Mouse (Mus musculus) midbrain, embryonic 15.5 days (tissue): ENCODE results near the gene Gjb3. TPM values are rescaled to one million over a fixed set of nuclear protein-coding genes. Genes with fewer than 3 reads are reported as not detected.

ENCODE experiments used
- ATAC-seq: fragments of 200-750 bp; cut with Nextera tagmentation; replicated peaks from 2 replicates; pipeline ENCODE4 v1.8.0; 2017; ENCODE audit warnings: moderate TSS enrichment
- H3K27ac ChIP-seq: fragments of 300-500 bp; sonication (generic); 2 replicates; pipeline ENCODE4 v1.5.1; 2015; ENCODE audit warnings: mild to moderate bottlenecking, inconsistent platforms
- H3K27me3 ChIP-seq: fragments of 300-500 bp; sonication (generic); replicated peaks from 2 replicates; pipeline ENCODE4 v1.6.1; 2015; ENCODE audit warnings: inconsistent platforms
- H3K36me3 ChIP-seq: fragments of 300-500 bp; sonication (generic); replicated peaks from 2 replicates; pipeline ENCODE4 v1.6.1; 2015; ENCODE audit warnings: inconsistent platforms
- H3K4me1 ChIP-seq: fragments of 300-500 bp; sonication (generic); 2 replicates; pipeline ENCODE4 v1.6.1; 2015; ENCODE audit warnings: inconsistent platforms
- H3K4me2 ChIP-seq: fragments of 300-500 bp; sonication (generic); 2 replicates; pipeline ENCODE4 v1.6.1; 2015; ENCODE audit warnings: inconsistent platforms, mild to moderate bottlenecking, moderate library complexity
- H3K4me3 ChIP-seq: fragments of 300-500 bp; sonication (generic); 2 replicates; pipeline ENCODE4 v1.5.1; 2015; ENCODE audit warnings: mild to moderate bottlenecking, inconsistent platforms
- H3K9ac ChIP-seq: fragments of 300-500 bp; sonication (generic); 2 replicates; pipeline ENCODE4 v1.6.1; 2015; ENCODE audit warnings: mild to moderate bottlenecking, inconsistent platforms
- H3K9me3 ChIP-seq: fragments of 300-500 bp; sonication (generic); 2 replicates; pipeline ENCODE4 v1.6.1; 2016; ENCODE audit warnings: inconsistent platforms
- WGBS: fragments of 180-500 bp; shearing (Covaris S2); methylation state at CpG from one replicate; pipeline ENCODE4 v1.1.7; 2015; ENCODE audit warnings: mixed read lengths; 5-methylcytosine and 5-hydroxymethylcytosine counted together
- polyA plus RNA-seq: library from polyadenylated mRNA; unstranded; fragments of >200 nt; fragmentation: Nextera tagmentation; extraction: Ambion mirVana; gene quantifications from 2 replicates; pipeline ENCODE4 v1.2.1, GENCODE M21; 2015

Gjb3 gene
- polyA plus RNA-seq, 1 experiment from 2014 or later: not detected

DNA sequence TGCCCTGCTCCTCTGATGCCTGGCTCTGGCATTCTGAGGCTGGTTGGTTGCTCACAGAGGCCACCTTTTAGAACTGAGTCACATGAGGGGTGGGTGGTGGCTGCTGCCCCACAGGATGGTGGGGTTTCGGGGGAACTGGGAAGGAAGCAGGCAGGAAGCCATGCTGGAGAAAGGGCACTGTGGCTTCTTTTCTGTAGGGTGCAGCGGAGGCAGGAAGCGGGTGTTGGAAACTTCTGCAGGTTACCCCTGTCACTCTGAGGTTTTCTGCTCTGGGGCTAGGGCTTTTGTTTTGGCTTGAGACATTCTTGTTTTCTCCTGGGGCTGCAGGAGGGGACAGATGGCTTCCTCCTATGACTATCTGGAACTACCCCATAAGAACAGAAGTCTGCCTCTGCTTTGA lies 31.9 kb upstream of the Gjb3 start:
- H3K27ac ChIP-seq: no peak overlapping the region
- peaks cover 11% of the 10 kb centered on the region for H3K4me1 ChIP-seq
- 86% methylated on average over 3 of the region's 3 CpGs for WGBS
- no peaks in the 10 kb centered on the region for H3K36me3 ChIP-seq
- H3K4me2 ChIP-seq: no peak overlapping the region
- ATAC-seq: no peak
- no peak overlapping the region for H3K4me3 ChIP-seq
- 0 out of 2 replicates have a peak, but pooled peaks cover 3% of the 10 kb centered on the region for H3K27me3 ChIP-seq
- no peak overlapping the region for H3K9ac ChIP-seq
- H3K9me3 ChIP-seq: no peaks in the 10 kb centered on the region

DNA sequence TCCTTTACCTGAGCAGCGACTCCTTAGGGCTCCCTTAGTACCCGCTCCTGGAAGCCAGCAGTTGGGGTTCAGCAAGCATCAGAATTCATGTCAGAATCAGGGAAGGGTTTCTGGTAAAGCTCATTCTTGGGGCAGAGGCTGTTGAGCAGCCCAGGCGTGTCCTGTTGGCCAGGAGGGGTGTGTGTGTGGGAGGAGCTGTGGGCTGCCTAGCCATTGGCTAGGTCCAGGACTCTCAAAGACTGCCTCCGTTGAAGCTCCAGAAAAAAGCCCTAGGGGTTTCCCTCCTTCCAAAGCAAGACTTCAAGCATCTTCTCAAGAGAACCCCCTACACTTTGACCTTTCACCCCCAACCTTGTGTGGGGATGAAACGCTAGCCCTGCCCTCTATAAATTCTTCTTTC lies 27.4 kb upstream of the Gjb3 start, which contains the start of gene Gjb5:
Gjb5 (minus strand) TSS at position 164 of the 400 bp plus-strand sequence.
- Histone ChIP-seq H3K36me3 (no peaks in the 10 kb centered on the region), H3K4me2 (no peak within 1 kb of the TSS), H3K27ac (no peak within 1 kb of the TSS), H3K9me3 (no peaks in the 10 kb centered on the region), H3K9ac (no peak within 1 kb of the TSS), H3K27me3 (0 out of 2 replicates have a peak, but pooled peaks cover 3% of the 10 kb centered on the region), H3K4me3 (no peak within 1 kb of the TSS), H3K4me1 (peaks cover 5% of the 10 kb centered on the region)
- no peak for ATAC-seq
- 27% methylated on average over 5 of the region's 5 CpGs for WGBS

DNA sequence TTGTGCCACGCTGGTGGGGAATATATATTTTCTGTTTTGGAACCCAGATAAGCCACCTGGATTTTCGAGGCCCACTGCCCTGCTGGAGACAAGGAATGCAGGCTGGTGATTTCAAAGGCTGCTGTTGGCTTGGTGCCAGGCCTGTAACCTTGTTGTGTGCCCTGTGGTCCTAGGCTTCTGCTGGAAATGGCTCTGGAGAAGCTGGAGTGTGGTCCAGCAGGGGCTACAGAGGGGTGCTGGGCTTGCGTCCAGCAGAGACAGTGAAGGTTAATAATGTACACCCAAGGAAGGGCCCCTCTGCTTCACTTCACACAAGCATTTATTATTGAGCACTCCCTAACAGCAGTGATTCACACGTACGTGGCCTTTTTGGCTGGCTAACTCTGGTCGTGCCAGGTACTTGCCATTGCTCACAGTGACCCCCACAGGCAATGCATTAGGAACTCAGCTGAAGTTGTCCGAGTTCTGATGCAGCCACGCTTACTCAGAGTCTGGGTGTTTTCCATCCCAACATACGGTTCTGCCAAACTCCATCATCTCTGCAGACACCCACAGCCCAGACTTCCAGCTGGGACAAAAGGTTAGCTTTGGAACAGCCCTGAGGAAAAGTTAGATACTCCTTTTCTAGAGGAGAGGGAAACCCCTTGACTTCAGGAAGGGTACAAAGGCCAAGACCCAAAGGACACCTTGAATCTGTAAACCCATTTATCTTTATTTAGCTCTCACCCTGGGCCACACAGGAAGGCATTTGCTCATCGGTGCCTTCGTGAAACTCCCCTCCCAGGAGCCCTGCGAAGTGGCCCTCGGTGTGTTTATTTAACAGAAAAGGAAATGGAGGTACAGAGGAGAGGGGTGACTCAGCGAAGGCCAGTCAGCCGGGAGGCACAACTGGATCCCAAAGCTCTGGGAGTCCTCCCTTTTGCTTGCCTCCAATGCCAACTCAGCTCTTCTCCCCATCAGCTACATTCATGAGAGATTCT lies 24.2 kb upstream of the Gjb3 start:
- H3K4me1 ChIP-seq: peaks cover 5% of the 10 kb centered on the region
- no peak for ATAC-seq
- H3K36me3 ChIP-seq: no peaks in the 10 kb centered on the region
- H3K27ac ChIP-seq: no peak overlapping the region
- no peak overlapping the region for H3K9ac ChIP-seq
- H3K9me3 ChIP-seq: no peaks in the 10 kb centered on the region
- H3K27me3 ChIP-seq: 0 out of 2 replicates have a peak, but pooled peaks cover 3% of the 10 kb centered on the region
- WGBS: 72% methylated on average over 15 of the region's 15 CpGs
- H3K4me3 ChIP-seq: no peak overlapping the region
- H3K4me2 ChIP-seq: no peak overlapping the region

DNA sequence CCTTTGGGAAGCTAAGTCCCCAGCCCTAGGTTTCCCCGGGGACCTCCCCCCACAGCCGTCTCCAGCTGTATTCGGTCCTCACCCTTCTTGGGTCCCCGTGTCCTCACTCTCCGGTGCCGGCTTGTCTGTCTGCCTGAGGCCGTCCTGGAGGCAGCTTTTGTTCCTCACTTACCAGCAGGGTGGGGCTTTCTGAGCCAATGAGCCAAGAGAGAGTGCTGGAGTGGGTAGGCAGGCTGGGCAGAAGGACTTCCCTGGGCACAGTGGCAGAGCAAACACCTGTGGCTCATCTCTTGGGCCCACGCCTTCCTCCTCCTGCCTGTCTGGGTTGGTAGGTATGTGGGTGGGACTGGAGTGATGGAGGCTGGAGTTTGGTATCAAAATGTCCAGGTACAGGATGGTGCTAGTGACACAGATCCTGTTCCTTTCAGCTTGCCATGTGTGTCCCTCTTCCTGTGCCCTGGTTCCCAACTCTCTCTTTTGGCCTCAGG lies 23.4 kb upstream of the Gjb3 start, which contains the start of gene Gjb4:
Gjb4 (minus strand) TSS at position 131 of the 488 bp plus-strand sequence.
- no peak for ATAC-seq
- no peak within 1 kb of the TSS for H3K4me3 ChIP-seq
- H3K9me3 ChIP-seq: no peaks in the 10 kb centered on the region
- H3K27me3 ChIP-seq: 0 out of 2 replicates have a peak, but pooled peaks cover 3% of the 10 kb centered on the region
- peaks cover 5% of the 10 kb centered on the region for H3K4me1 ChIP-seq
- H3K36me3 ChIP-seq: no peaks in the 10 kb centered on the region
- H3K4me2 ChIP-seq: no peak within 1 kb of the TSS
- 32% methylated on average over 8 of the region's 8 CpGs for WGBS
- H3K27ac ChIP-seq: no peak within 1 kb of the TSS
- H3K9ac ChIP-seq: no peak within 1 kb of the TSS

DNA sequence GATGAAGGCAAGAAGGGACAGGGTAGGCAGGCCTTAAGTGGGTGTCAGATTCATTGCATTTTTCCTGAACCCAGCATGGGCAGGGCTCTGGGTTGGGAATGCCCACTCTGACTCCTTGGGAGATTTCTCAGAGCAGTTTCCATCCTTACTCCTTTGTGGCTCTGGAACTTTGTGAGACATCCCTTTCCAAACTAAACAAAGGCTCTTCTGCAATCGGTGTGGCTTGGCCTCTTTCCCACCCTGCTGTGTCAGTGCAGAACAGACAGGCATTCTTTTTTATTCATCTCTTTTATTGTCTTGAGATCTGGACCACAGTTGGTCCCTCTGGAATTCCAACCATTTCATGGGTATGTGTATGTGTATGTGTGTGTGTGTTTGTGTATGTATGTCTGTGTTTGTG lies 21.9 kb upstream of the Gjb3 start:
- 0% methylated on average over 1 of the region's 1 CpGs for WGBS

DNA sequence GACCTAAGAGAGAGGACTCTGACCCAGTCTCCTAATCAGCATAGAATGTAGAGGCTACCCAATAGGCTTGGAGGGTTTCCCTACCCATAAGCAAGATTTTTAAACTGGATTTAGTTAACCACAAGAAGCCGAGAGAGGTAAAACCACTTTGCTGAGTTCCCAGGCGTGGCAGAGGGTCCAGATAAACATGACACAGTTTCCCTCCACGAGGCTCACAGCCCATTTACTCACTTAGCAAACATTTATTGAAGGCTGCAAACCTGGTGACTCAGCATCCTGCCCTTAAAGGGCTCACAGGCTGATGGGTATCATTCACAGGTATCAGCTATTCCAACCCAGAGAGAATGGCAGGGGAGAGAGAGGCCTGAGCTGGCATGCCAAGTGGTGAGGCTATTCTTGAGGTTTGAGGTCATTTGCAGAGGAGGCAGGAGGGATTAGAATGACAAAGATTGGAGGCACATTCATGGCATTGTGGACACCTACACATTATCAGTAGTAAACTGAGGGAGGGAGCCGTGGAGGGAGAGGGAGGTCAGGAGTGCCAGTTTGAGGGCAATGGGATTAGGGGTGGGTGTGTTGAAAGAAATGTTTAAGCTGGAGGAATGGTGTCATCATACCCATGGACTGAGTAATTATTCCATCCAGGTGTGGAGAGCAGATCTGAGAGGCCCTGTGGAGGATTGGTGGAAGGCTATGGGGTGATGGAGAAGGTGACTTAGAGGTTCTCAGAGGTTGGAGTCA lies 19.1 kb upstream of the Gjb3 start:
- 66% methylated on average over 4 of the region's 4 CpGs for WGBS

More for the DNA sequence above, 21.9 kb upstream of the Gjb3 start:
- Histone ChIP-seq H3K36me3 (no peaks in the 10 kb centered on the region), H3K4me1 (peaks cover 5% of the 10 kb centered on the region; the same call in 1 of the 2 replicates), H3K27ac (no peak overlapping the region), H3K9ac (no peak overlapping the region), H3K27me3 (no peaks in the 10 kb centered on the region), H3K4me2 (no peak overlapping the region), H3K9me3 (no peaks in the 10 kb centered on the region), H3K4me3 (no peak overlapping the region)
- no peak for ATAC-seq

DNA sequence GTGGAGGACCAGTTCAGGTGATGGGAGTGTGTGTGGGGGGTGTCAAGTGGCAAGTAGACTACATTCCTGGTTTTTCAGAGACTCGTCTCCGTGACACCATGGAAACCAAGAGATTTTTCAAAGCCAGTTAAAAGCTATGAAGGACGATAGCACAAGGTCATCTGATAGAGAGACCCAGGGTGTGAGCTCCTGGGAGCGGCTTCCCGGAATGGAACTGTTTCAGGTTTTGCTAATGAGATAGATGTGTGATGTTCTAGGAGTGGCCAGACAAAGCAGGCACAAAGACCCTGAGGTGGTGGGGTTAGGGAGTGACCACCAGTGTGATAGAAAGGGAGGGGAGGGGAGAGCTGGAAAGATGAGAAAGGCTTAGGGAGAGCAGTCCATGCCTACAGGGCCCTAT lies 14.4 kb upstream of the Gjb3 start:
- H3K4me1 ChIP-seq: no peaks in the 10 kb centered on the region

More for the DNA sequence above, 19.1 kb upstream of the Gjb3 start:
- Histone ChIP-seq H3K4me3 (no peak overlapping the region), H3K4me2 (no peak overlapping the region), H3K4me1 (peaks cover 5% of the 10 kb centered on the region; the same call in 1 of the 2 replicates), H3K9me3 (no peaks in the 10 kb centered on the region), H3K27ac (no peak overlapping the region), H3K9ac (no peak overlapping the region), H3K36me3 (no peaks in the 10 kb centered on the region), H3K27me3 (no peaks in the 10 kb centered on the region)
- ATAC-seq: no peak

DNA sequence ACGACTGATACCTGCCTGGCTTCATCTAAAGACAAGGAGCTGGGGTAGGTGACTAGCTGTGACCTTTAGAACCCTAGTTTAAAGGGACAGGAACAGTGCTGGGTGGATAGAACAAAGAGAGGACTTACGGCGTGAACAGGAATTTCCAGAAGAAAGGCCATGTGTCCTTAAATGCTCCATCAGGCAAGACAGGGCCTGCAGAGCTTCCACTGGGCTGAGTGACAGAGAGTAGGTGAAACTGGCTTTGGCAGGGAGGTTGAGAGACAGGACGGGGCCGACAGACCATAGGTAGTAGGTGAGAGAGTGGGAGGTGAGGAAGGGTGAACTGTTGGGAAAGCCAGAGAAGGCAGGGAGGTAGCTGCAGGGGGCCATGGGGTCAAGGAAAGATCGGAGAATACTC lies 10.7 kb upstream of the Gjb3 start:
- Histone ChIP-seq H3K36me3 (no peaks in the 10 kb centered on the region), H3K27me3 (no peaks in the 10 kb centered on the region), H3K4me1 (no peaks in the 10 kb centered on the region), H3K27ac (no peak overlapping the region), H3K9ac (no peak overlapping the region), H3K9me3 (no peaks in the 10 kb centered on the region), H3K4me3 (no peak overlapping the region), H3K4me2 (no peak overlapping the region)
- ATAC-seq: no peak
- 62% methylated on average over 6 of the region's 6 CpGs for WGBS

More for the DNA sequence above, 14.4 kb upstream of the Gjb3 start:
- 87% methylated on average over 5 of the region's 5 CpGs for WGBS
- H3K4me3 ChIP-seq: no peak overlapping the region
- H3K27me3 ChIP-seq: no peaks in the 10 kb centered on the region
- no peak overlapping the region for H3K9ac ChIP-seq
- no peak for ATAC-seq
- no peaks in the 10 kb centered on the region for H3K36me3 ChIP-seq
- no peak overlapping the region for H3K27ac ChIP-seq
- H3K4me2 ChIP-seq: no peak overlapping the region
- no peaks in the 10 kb centered on the region for H3K9me3 ChIP-seq

DNA sequence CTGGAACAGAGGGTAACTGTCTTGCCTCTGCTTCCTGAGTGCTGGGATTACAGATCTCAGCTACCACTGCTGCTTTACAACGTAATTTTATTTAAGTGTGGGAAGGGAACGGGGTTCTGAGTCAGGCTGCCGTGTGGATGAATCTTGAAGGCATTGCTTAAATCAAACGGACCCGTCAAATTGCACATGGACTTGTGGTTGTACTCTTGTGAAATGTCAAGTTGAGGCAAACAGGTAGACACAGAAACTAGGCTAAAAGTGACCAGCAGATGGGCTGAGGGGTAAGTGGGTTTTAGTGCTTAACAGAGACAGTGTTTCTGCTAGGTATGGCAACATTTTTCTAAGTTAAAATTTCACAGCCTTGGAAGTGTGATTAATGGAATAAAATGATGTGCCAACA lies 7.0 kb upstream of the Gjb3 start:
- H3K4me3 ChIP-seq: no peak overlapping the region
- no peaks in the 10 kb centered on the region for H3K9me3 ChIP-seq
- 89% methylated on average over 5 of the region's 5 CpGs for WGBS
- H3K27me3 ChIP-seq: no peaks in the 10 kb centered on the region
- ATAC-seq: no peak
- H3K36me3 ChIP-seq: no peaks in the 10 kb centered on the region
- no peak overlapping the region for H3K27ac ChIP-seq
- no peak overlapping the region for H3K9ac ChIP-seq
- no peak overlapping the region for H3K4me2 ChIP-seq
- no peaks in the 10 kb centered on the region for H3K4me1 ChIP-seq

DNA sequence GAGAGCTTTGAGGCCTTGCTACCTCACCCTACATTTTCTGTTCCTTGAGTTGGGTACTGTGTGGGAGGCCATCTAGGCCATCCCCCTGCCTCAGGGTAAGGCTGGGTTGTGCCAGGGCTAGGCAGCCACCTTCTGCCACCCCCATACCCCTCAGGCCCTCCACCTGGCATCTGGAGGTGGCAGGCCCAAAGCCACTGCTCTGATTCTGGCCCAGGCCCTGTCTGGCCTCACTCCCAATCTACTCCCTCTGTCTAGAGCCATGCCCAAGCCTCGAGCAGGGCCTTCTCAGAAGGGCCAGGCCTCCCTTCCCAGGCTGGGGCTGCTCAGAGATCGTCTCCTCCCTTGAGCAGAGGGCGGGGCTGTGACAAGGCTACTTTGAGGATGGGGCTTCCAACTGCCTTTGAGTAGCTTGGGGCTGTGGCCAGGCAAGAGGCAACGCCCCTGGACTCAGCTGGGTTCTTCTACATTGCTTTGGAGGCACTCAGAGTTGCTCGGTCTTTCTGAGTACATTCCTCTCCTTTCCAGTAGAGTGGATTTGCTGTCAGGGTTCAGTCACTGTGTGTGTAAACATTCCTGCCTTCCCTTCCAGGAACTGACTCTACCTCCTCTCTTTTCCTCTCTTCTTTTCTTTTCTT lies 4.3 kb upstream of the Gjb3 start:
- Histone ChIP-seq H3K4me1 (peaks cover 15% of the 10 kb centered on the region), H3K27me3 (peaks cover 24% of the 10 kb centered on the region), H3K36me3 (no peaks in the 10 kb centered on the region), H3K4me3 (no peak overlapping the region), H3K4me2 (no peak overlapping the region), H3K27ac (no peak overlapping the region), H3K9ac (no peak overlapping the region), H3K9me3 (no peaks in the 10 kb centered on the region)
- ATAC-seq: no peak
- 37% methylated on average over 5 of the region's 5 CpGs for WGBS

DNA sequence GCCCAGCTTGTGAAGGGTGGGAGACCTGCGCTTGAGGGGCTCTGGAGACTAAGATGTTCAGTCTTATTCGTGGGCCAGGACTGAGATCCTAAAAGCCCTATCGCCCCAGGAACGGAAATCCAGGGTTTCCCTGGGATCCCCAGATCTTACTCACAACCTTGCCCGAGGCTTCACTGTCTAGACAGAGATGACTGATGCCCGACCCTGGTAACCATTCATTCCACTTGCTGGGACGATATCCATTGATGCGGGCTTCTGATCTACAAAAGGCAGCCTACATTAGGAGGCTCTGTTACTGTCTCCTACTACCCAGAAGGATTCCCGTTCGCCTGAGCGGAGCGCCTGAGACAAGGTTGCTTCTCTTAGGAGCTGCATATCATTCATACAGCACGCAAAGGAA lies 527 bp upstream of the Gjb3 start:
- Histone ChIP-seq H3K9ac (no peak overlapping the region), H3K9me3 (no peaks in the 10 kb centered on the region), H3K27me3 (peaks cover 38% of the 10 kb centered on the region), H3K4me2 (peak overlapping the region; percentile 50; the same call in 1 of the 2 replicates), H3K27ac (no peak overlapping the region), H3K36me3 (no peaks in the 10 kb centered on the region), H3K4me1 (peaks cover 21% of the 10 kb centered on the region), H3K4me3 (no peak overlapping the region)
- WGBS: 15% methylated on average over 13 of the region's 13 CpGs
- ATAC-seq: no peak

DNA sequence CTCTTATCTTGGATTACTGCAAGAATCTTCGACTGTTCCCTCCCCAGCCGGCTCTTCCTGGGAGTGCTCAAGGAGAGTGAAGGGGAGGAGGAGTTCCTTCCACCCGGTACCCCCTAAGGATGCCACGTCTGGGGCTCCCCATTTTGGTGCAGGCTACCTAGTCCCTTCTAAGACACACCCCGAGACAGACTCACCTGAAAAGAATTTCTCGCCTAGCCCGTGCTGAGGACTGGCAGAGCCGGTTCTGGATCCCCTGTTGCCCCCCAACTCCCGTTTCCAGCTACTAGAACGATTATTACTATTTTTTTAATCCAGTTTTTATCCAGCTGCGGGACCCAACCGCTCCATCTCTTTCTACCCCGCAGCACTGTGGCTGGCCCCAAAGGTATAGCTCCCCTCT lies 893 bp downstream of the Gjb3 start:
- no peaks in the 10 kb centered on the region for H3K9me3 ChIP-seq
- peaks cover 44% of the 10 kb centered on the region for H3K27me3 ChIP-seq
- H3K4me1 ChIP-seq: peaks cover 21% of the 10 kb centered on the region
- peak overlapping the region; percentile 24 for H3K4me3 ChIP-seq
- no peak overlapping the region for H3K9ac ChIP-seq
- H3K36me3 ChIP-seq: no peaks in the 10 kb centered on the region
- no peak for ATAC-seq
- no peak overlapping the region for H3K27ac ChIP-seq
- H3K4me2 ChIP-seq: peak overlapping the region; percentile 50
- 3% methylated on average over 13 of the region's 13 CpGs for WGBS
